Mouse (Mus musculus) B cell, adult 2 months (primary cell): ENCODE results near the gene Smoc1.

ENCODE experiments used
- DNase-seq, 2 experiments: peaks; one replicate each; pipeline ENCODE4 v3.0.0; 2022

Smoc1 gene

GRCm38 (mm10) chr12:81233746-81234380 lies 207.3 kb downstream of the Smoc1 start:
- no peak for DNase-seq

- no peak for DNase-seq
Observed at GRCm38 (mm10) chr12:81235456-81236330, 209.1 kb downstream of the Smoc1 start.
